Mouse (Mus musculus) G1E (cell line): Measurements from ENCODE around the gene Fam222b. TPM values are rescaled to one million over a fixed set of nuclear protein-coding genes. Genes with fewer than 3 reads are reported as not detected.

Experiments
- ATAC-seq: 2 replicates; pipeline ENCODE4 v1.8.0; 2016; ENCODE audit warnings: mild to moderate bottlenecking; ENCODE audit not compliant: insufficient number of reproducible peaks, poor library complexity, low FRiP score, severe bottlenecking; ENCODE audit errors: extremely low read depth
- DNase-seq: peaks from one replicate; pipeline ENCODE4 v3.0.0; 2012; ENCODE audit warnings: low spot score
- H3K27me3 ChIP-seq: 2 replicates; pipeline ENCODE4 v1.6.1; 2012; ENCODE audit warnings: mild to moderate bottlenecking, low read length, inconsistent platforms; ENCODE audit not compliant: insufficient read depth
- H3K36me3 ChIP-seq: replicated peaks from 2 replicates; pipeline ENCODE3; 2012; ENCODE audit warnings: mild to moderate bottlenecking, inconsistent platforms
- H3K4me1 ChIP-seq: 2 replicates; pipeline ENCODE4 v1.6.1; 2012; ENCODE audit warnings: low read depth, low read length, inconsistent platforms, mixed read lengths; ENCODE audit not compliant: insufficient read depth
- H3K4me3 ChIP-seq: 2 replicates; pipeline ENCODE4 v1.5.1; 2012; ENCODE audit warnings: low read depth, mild to moderate bottlenecking, inconsistent platforms, low read length, moderate library complexity, mixed read lengths
- H3K9me3 ChIP-seq: replicated peaks from 2 replicates; pipeline ENCODE4 v1.6.1; 2012; ENCODE audit warnings: inconsistent platforms
- CTCF ChIP-seq: IDR thresholded peaks from 2 replicates; pipeline ENCODE4 v1.5.1; 2012; ENCODE audit warnings: low read depth, low read length, inconsistent platforms, mixed read lengths
- GATA1 ChIP-seq: IDR thresholded peaks from 2 replicates; pipeline ENCODE4 v1.6.1; 2012; ENCODE audit warnings: borderline replicate concordance, low read length, inconsistent platforms, mixed read lengths
- GATA2 ChIP-seq: IDR thresholded peaks from 2 replicates; pipeline ENCODE4 v1.6.1; 2012; ENCODE audit warnings: low read depth, low read length, inconsistent platforms, borderline replicate concordance
- POLR2AphosphoS5 ChIP-seq: IDR thresholded peaks from 2 replicates; pipeline ENCODE4 v1.6.1; 2012; ENCODE audit warnings: low read depth, low read length, inconsistent platforms; ENCODE audit not compliant: insufficient replicate concordance
- TAL1 ChIP-seq: conservative IDR thresholded peaks from 2 replicates; pipeline ENCODE4 v1.6.1; 2012; ENCODE audit warnings: low read depth, low read length, inconsistent platforms, mixed read lengths
- polyA plus RNA-seq: library from polyadenylated mRNA; stranded (reverse); fragments of >175 nt; gene quantifications from 2 replicates; pipeline ENCODE4 v1.2.3, GENCODE M21; 2012
- total RNA-seq, 2 experiments: library from RNA; stranded (forward) in 1 of 2; stranded (reverse) in 1 of 2; fragments of 200-1000 nt in 1 of 2; fragments of >200 nt in 1 of 2; fragmentation: Nextera tagmentation in 1 of 2; gene quantifications; 2 replicates each; pipeline ENCODE4 v1.2.3; 2014 to 2017

Fam222b gene
- total and polyA plus RNA-seq, 3 experiments, result 1.5 to 28.9 (median 18.1) TPM

DNA sequence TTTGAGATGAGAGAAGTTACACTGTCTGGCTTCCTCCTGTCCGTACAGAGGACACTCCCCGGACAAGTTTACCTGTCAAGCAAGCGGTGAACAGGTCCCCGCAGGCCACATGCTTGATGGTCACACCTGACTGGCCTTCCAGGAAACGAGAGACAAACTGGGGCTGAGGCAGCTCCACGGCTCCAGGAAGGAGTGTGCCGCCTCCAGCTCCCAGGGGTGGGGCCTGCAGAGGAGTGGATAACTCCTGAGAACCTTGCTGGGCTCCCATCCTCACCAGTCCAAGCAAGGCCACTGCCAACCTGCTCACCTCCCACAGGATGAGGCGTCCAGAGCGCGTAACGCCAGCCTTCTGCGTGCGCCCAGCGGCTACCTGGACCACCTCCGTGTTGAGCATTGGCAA, 75.8 kb downstream of the Fam222b start:
- H3K4me3 ChIP-seq, result peak overlapping the region; percentile 52; the same call in 1 of the 2 replicates

DNA sequence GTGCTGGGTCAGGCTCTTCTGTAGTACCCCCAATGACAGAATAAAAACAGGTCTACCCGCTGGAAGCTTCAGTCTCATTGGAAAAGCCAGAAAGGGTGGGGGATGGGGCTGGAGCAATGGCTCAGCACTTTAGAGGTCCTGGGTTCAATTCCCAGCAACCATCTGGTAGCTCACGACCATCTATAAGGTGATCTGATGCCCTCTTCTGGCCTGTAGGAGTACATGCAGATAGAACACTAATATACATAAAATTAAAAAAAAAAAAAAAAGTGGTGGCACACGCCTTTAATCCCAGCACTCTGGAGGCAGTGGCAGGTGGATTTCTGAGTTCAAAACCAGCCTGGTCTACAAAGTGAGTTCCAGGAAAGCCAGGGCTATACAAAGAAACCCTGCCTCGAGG, 76.9 kb downstream of the Fam222b start:
- DNase-seq (no peak), ATAC-seq (no peak)
- TF ChIP-seq CTCF (no peak), TAL1 (no peak), GATA2 (no peak), GATA1 (no peak), POLR2AphosphoS5 (no peak)
- Histone ChIP-seq H3K36me3 (peaks cover 41% of the 10 kb centered on the region), H3K9me3 (0 out of 2 replicates have a peak, but pooled peaks cover 2% of the 10 kb centered on the region), H3K4me1 (peaks cover 84% of the 10 kb centered on the region), H3K4me3 (no peak overlapping the region; the same call in 1 of the 2 replicates), H3K27me3 (no peaks in the 10 kb centered on the region)

More for the DNA sequence above, 75.8 kb downstream of the Fam222b start:
- H3K36me3 ChIP-seq, result peaks cover 43% of the 10 kb centered on the region
- peaks cover 87% of the 10 kb centered on the region for H3K4me1 ChIP-seq
- DNase-seq (no peak), ATAC-seq (no peak)
- no peaks in the 10 kb centered on the region for H3K27me3 ChIP-seq
- TF ChIP-seq CTCF, result no peak
- TF ChIP-seq POLR2AphosphoS5, result no peak
- TF ChIP-seq GATA2, result no peak
- TF ChIP-seq GATA1, result no peak
- no peak for TF ChIP-seq TAL1
- 0 out of 2 replicates have a peak, but pooled peaks cover 2% of the 10 kb centered on the region for H3K9me3 ChIP-seq

DNA sequence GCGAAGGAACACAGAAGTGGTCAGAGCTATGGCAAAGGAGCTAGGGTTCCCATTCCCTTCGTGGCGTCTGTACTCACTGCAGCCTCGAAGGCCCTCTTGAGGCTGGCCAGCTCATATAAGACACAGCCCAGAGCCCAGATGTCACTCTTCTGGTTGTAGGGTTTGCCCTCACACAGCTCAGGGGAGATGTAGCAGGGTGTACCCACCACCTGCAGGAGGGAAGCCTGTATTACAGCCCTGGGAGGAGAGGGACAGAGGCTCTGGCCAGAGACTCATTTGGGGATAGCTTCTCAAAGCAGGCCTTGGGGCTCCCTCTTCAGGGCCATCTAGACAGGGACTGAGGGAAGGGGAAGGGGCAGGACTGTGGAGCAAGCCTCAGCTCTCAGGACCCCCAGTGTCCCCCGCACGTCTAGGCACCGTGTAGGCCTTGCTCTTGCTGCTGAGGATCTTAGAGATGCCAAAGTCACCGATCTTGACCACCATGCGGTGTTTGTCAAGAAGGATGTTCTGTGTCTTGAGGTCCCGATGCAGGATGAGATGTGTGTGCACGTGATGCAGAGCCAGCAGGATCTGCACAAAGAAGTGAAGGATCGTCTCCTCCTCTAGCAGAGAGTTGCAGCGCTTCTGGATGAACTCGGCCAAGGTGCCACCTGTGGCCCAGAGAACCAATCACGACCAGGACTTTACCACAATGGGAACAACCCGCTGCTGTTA, 77.7 kb downstream of the Fam222b start:
- no peaks in the 10 kb centered on the region for H3K27me3 ChIP-seq
- DNase-seq (no peak), ATAC-seq (no peak)
- peaks cover 38% of the 10 kb centered on the region for H3K36me3 ChIP-seq
- H3K9me3 ChIP-seq, result 0 out of 2 replicates have a peak, but pooled peaks cover 2% of the 10 kb centered on the region
- TF ChIP-seq GATA2 (no peak), GATA1 (no peak), POLR2AphosphoS5 (no peak), TAL1 (no peak), CTCF (no peak)
- H3K4me1 ChIP-seq, result peaks cover 82% of the 10 kb centered on the region
- no peak overlapping the region for H3K4me3 ChIP-seq

DNA sequence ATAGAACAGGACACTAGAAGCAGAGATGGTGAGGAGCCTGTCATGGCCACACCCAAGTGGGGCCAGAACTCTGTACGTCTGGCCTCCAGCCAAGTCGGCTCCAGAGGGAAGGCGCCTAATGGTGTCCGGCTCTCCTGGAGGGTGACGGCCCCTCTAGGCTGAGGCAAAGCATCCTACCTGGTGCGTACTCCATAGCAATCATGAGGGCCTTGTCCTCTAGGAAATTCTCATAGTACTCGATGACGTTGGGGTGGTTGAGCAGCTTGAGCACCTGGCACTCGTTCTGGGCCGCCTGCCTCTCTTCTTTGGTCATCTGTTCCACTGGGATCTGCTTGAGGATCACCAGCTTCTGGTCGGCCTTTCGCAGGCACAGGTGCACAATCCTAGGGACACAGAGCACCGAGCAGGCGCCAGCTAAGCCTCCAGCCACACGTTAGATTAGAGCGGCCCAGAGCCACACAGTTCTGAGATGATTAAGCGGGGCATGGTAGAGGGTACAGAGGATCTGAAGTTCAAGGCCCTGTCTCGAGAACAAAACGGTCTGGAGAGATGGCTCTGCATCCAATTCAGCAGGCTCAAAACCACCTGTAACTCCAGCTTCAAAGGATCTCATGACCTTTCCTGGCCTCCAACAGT, 78.4 kb downstream of the Fam222b start:
- ATAC-seq (no peak), DNase-seq (no peak)
- H3K9me3 ChIP-seq, result 0 out of 2 replicates have a peak, but pooled peaks cover 2% of the 10 kb centered on the region
- H3K27me3 ChIP-seq, result no peaks in the 10 kb centered on the region
- no peak overlapping the region for H3K4me3 ChIP-seq
- TF ChIP-seq GATA2, result no peak
- TF ChIP-seq GATA1, result no peak
- TF ChIP-seq POLR2AphosphoS5, result no peak
- no peak for TF ChIP-seq TAL1
- no peak for TF ChIP-seq CTCF
- peaks cover 82% of the 10 kb centered on the region for H3K4me1 ChIP-seq
- H3K36me3 ChIP-seq, result peaks cover 32% of the 10 kb centered on the region

DNA sequence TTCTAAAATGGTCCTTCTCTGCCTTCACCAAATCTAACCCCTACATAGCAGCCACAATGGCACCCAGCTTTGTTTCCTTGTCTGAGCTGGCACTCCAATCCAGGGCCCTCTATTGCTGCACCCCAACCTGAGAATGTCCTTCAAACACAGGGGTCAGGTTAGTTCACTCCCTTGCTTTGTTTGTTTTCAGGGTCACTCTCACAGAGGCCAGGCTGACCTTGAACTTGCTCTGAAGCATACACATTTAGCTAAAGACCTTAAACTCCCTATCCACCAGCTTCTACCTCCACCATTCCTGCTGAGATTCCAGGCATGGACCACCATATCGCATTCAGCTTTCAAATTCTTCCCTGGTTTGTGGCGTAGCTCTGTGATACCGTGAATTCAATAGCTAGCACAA, 80.0 kb downstream of the Fam222b start:
- Histone ChIP-seq H3K4me1 (peaks cover 80% of the 10 kb centered on the region), H3K27me3 (no peaks in the 10 kb centered on the region), H3K36me3 (peaks cover 40% of the 10 kb centered on the region), H3K9me3 (0 out of 2 replicates have a peak, but pooled peaks cover 2% of the 10 kb centered on the region), H3K4me3 (no peak overlapping the region)
- ATAC-seq, result no peak
- TF ChIP-seq POLR2AphosphoS5 (no peak), GATA2 (no peak), CTCF (no peak), TAL1 (no peak), GATA1 (no peak)
- no peak for DNase-seq
